Mouse (Mus musculus): ENCODE results near the gene Mdp1. TPM values are rescaled to one million over a fixed set of nuclear protein-coding genes. Genes with fewer than 3 reads are reported as not detected.
A peak's percentile ranks its signal among the peaks of the same experiment; 100 is the strongest.

Mdp1 gene
- total RNA-seq, 2 experiments from 2014 or later, result 19.3 to 21.7 TPM

- ATAC-seq (replicated peaks; ENCODE audit: poor library complexity), result peak; percentile 78
Measured at GRCm38 (mm10) chr14:55643060-55643907, 17.0 kb downstream of the Mdp1 start, which contains the start of gene Tm9sf1. Gene Tm9sf1, minus strand, starts transcription at chr14:55643806.

DNA sequence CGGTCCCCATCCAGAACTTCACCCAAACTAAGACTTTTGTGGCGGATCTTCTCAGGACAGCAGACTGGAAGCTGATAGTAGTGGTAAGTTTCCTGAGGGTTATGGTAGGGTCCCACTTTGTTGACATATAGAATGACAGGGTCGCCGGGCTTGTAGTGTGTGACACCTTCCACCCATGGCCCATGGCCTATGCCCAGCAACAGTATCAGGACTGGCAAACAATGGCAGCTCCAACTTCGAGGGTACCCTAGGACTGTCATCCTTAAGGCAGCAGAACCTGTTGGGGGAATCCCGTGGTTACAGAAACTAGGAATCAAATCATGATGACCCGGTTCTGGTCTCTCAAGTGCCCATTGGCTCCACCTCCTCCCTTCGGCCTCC, 17.6 kb downstream of the Mdp1 start:
- ATAC-seq (replicated peaks; ENCODE audit: poor library complexity), result peak; percentile 16

GRCm38 (mm10) chr14:55641291-55641690, 19.0 kb downstream of the Mdp1 start:
- ATAC-seq (replicated peaks; ENCODE audit: poor library complexity), result no peak

- no peak for ATAC-seq (replicated peaks; ENCODE audit: poor library complexity)
Measured at GRCm38 (mm10) chr14:55640816-55641215, 19.5 kb downstream of the Mdp1 start.

GRCm38 (mm10) chr14:55637795-55638194, 22.5 kb downstream of the Mdp1 start, which contains the start of gene Gm49378:
Gene Gm49378, minus strand, starts transcription at chr14:55637895.
- no peak for ATAC-seq (replicated peaks; ENCODE audit: poor library complexity)

DNA sequence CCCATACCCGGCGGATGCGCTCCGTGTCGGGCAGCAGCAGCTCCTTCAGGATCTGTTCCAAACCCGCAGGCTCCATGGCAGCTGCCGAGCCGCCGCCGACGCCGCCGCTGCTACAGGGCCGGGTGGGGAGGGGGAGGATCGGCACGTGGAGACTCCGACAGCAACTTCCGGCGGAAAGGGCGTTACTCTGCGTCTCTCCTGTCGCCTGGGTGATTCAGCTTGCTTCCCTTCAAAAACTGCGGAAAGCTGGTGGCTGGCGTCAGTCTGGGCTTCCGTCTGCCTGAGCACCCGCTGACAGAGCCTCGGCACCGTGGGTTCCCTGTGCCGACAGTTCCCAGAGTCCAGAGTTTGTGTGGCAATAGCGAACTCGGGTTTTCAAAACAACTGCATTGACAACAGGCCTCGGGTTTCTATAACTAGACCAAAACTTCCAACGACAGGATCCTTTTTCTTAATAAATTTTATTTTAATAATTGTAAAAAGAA, 24.7 kb downstream of the Mdp1 start, which contains the start of gene Ipo4:
Ipo4 (minus strand) TSS at position 435 of the 485 bp plus-strand sequence.
- peak; percentile 98 for ATAC-seq (replicated peaks; ENCODE audit: poor library complexity)

DNA sequence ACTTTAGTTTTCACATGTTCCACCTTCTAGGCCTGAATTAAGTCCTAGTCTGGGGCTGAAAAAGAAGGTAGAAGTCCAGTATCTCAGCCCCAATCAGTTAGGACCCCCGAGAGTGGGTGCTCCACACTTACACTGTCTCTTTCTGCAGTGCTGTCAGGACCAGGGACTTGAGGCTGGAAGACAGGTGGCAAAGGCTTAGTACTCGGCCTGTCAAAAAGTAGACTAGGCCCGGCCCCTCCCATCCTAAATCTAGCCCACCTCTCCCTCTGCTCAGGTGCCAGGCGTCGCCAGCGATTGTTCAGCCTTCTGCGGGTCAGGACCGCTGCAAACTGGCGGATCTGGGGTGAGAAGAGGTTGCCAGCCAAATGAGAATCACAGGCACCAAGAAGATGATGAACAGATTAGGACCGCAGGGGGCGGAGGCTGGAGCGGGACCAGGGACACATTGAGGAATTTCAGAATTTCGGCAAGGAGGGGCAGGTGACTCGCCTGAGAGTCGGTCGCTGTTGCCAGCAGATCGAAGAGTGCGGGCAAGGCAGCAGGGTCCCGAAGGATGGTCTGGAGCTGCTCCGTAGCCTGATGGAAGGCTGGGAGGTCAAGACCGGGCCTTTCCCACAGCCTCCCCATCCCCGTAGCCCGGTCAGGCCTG, 25.3 kb downstream of the Mdp1 start:
- ATAC-seq (replicated peaks; ENCODE audit: poor library complexity), result peak; percentile 33

GRCm38 (mm10) chr14:55629312-55629711, 31.0 kb downstream of the Mdp1 start:
- peak; percentile 83 for ATAC-seq (replicated peaks; ENCODE audit: poor library complexity)

- no peak for ATAC-seq (replicated peaks; ENCODE audit: poor library complexity)
Measured at GRCm38 (mm10) chr14:55628077-55628827, 32.1 kb downstream of the Mdp1 start.

DNA sequence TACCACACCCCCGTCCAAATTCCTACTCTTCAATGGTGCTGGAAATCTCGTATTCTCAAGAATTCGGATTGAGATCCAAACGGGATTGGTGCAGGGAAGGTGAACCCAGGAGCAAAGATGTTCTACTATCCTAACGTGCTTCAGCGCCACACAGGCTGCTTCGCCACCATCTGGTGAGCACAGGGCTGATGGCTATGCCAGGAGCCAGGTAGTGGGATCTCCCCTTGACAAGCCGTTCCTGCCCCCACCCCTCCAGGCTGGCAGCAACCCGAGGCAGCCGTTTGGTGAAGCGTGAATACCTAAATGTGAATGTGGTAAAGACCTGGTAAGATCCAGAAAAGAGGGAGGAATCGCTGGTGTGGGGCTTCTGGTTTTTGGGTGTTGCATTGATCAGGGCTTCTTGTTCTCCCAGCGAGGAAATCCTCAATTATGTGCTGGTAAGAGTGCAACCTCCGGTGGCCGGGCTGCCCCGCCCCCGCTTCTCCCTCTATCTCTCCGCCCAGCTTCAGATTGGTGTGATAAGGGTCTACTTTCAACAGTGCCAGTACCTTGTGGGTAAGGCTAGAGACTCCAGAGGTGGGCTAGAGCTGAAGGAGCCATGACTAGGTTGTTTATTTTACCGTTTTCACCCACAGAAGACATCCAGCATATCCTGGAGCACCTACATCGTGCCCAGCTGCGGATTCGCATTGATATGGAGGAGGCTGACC, 41.7 kb downstream of the Mdp1 start:
- ATAC-seq (replicated peaks; ENCODE audit: poor library complexity), result peak; percentile 51

GRCm38 (mm10) chr14:55617822-55618221, 42.5 kb downstream of the Mdp1 start, which contains the start of gene Rec8:
Gene Rec8, plus strand, starts transcription at chr14:55618037.
- peak; percentile 68 for ATAC-seq (replicated peaks; ENCODE audit: poor library complexity)

DNA sequence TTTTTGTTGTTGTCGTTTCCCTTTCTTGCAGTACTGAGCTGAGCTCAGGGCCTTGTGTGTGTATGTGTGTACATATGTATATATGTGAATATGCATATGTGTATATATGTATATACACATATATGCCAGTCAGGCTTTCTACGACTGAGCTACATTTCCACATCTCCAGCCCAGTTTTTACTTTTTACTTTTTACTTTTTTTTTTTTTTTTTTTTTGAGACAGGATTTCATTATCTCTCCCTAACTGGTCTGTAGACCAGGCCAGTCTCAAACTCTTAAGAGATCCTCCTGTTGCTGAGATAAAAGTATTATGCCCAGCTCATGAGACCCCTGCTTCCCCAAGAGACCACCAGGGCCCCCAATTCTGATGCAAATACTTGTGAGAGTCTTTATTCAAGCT, 43.5 kb downstream of the Mdp1 start:
- ATAC-seq (replicated peaks; ENCODE audit: poor library complexity), result no peak

DNA sequence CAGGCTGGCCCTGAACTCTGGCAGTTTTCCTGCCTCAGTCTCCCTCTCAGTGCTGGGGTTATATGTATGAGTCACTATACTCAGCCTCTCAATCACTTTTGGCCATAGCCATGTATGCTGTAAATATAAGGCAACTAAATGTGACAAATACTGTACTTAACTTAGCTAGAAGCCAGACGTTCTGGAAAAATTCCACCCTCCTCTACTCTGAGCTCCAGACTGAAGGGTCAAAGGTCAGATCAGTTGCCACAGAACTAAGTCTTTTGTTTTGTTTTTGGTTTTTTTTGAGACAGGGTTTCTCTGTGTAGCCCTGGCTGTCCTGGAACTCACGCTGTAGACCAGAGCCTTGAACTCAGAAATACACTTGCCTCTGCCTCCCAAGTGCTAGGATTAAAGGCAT, 44.4 kb downstream of the Mdp1 start:
- ATAC-seq (replicated peaks; ENCODE audit: poor library complexity), result no peak

DNA sequence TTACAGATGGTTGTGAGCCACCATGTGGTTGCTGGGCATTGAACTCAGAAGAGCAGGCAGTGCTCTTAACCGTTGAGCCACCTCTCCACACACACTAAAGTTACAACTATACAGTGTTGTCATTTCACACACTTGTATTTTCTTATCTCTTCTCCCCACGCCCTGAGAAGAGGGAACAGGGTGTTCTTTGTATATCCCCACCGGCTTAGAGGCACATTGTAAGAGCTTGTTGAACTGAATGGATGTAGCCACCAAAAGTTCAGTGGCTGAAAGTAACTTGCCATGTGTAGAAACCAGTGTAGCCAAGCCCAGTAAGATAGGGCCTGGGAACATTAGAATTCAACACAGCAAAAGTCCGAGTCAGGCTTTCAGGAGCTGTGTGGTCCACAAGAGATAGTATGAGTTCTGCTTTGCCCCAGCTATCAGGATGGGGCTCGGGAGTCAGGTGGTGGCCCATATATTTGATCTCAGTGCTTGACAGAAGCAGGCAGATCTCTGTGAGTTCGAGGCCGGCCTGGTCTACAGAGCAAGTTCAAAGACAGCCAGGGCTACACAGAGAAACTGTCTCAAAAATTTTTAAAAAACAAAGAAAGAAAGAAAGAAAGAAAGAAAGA, 45.6 kb downstream of the Mdp1 start:
- ATAC-seq (replicated peaks; ENCODE audit: poor library complexity), result peak; percentile 61

GRCm38 (mm10) chr14:55613346-55613745, 47.0 kb downstream of the Mdp1 start:
- no peak for ATAC-seq (replicated peaks; ENCODE audit: poor library complexity)

- no peak for ATAC-seq (replicated peaks; ENCODE audit: poor library complexity)
Measured at GRCm38 (mm10) chr14:55608339-55608738, 52.0 kb downstream of the Mdp1 start.
